Mouse (Mus musculus) frontal cortex, postnatal 10 days (tissue): ENCODE measurements around the gene Ccm2l.

Source experiments
- DNase-seq, 2 experiments: peaks; one replicate each; pipeline ENCODE4 v3.0.0; 2022; ENCODE audit warnings: low spot score in 2 of 2, mixed read lengths in 1 of 2

The Ccm2l gene

GRCm38 (mm10) chr2:153052700-153053351, 12.9 kb upstream of the Ccm2l start:
- no peak for DNase-seq

GRCm38 (mm10) chr2:153053896-153054295, 11.9 kb upstream of the Ccm2l start:
- no peak for DNase-seq

GRCm38 (mm10) chr2:153055270-153055920, 10.4 kb upstream of the Ccm2l start:
- no peak for DNase-seq

GRCm38 (mm10) chr2:153058365-153058764, 7.4 kb upstream of the Ccm2l start:
- DNase-seq: no peak

GRCm38 (mm10) chr2:153060216-153060615, 5.5 kb upstream of the Ccm2l start:
- no peak for DNase-seq

- DNase-seq: no peak
Measured at GRCm38 (mm10) chr2:153063394-153063793, 2.4 kb upstream of the Ccm2l start.

GRCm38 (mm10) chr2:153064190-153064970, 1.4 kb upstream of the Ccm2l start:
- no peak for DNase-seq

- no peak for DNase-seq
Measured at GRCm38 (mm10) chr2:153066991-153067390, 1.2 kb downstream of the Ccm2l start.

- DNase-seq: no peak
Measured at GRCm38 (mm10) chr2:153070762-153071490, 5.2 kb downstream of the Ccm2l start.

GRCm38 (mm10) chr2:153071491-153072184, 5.9 kb downstream of the Ccm2l start:
- peak in 1 of 2 experiments; percentile 46 for DNase-seq

- no peak for DNase-seq
Measured at GRCm38 (mm10) chr2:153074651-153075050, 8.9 kb downstream of the Ccm2l start.

- no peak for DNase-seq
Measured at GRCm38 (mm10) chr2:153075961-153076360, 10.2 kb downstream of the Ccm2l start.

- peak in 1 of 2 experiments; percentile 71 for DNase-seq
Measured at GRCm38 (mm10) chr2:153080841-153081523, 15.2 kb downstream of the Ccm2l start.

GRCm38 (mm10) chr2:153081866-153082265, 16.1 kb downstream of the Ccm2l start:
- DNase-seq: no peak

- no peak for DNase-seq
Measured at GRCm38 (mm10) chr2:153083275-153083674, 17.5 kb downstream of the Ccm2l start.

GRCm38 (mm10) chr2:153083824-153084223, 18.1 kb downstream of the Ccm2l start:
- DNase-seq: no peak

GRCm38 (mm10) chr2:153084261-153084976, 18.7 kb downstream of the Ccm2l start:
- no peak for DNase-seq

GRCm38 (mm10) chr2:153085556-153085955, 19.8 kb downstream of the Ccm2l start:
- DNase-seq: no peak

GRCm38 (mm10) chr2:153086166-153086565, 20.4 kb downstream of the Ccm2l start:
- DNase-seq: no peak

- DNase-seq: no peak
Measured at GRCm38 (mm10) chr2:153087091-153087490, 21.3 kb downstream of the Ccm2l start.
